Mouse (Mus musculus) heart, embryonic 12.5 days (tissue): ENCODE measurements around the gene Krtap5-3. TPM values are rescaled to one million over a fixed set of nuclear protein-coding genes. Genes with fewer than 3 reads are reported as not detected.
"Not testable (repeated sequence)": the region's sequence is repeated elsewhere in the genome, so short reads cannot be mapped to it uniquely, and the experiment has no call there.

Experiments used
- ATAC-seq: fragments of 200-750 bp; cut with Nextera tagmentation; 2 replicates; pipeline ENCODE4 v1.8.0; 2017; ENCODE audit warnings: moderate TSS enrichment, moderate library complexity; ENCODE audit not compliant: insufficient number of reproducible peaks, low FRiP score
- H3K27ac ChIP-seq: fragments of 300-500 bp; sonication (generic); 2 replicates; pipeline ENCODE4 v1.5.1; 2016; ENCODE audit warnings: mild to moderate bottlenecking, moderate library complexity; ENCODE audit not compliant: poor library complexity, severe bottlenecking
- H3K27me3 ChIP-seq: fragments of 300-500 bp; sonication (generic); replicated peaks from 2 replicates; pipeline ENCODE4 v1.6.1; 2016; ENCODE audit warnings: mild to moderate bottlenecking, moderate library complexity
- H3K36me3 ChIP-seq: fragments of 300-500 bp; sonication (generic); 2 replicates; pipeline ENCODE4 v1.6.1; 2016; ENCODE audit warnings: mild to moderate bottlenecking, moderate library complexity
- H3K4me1 ChIP-seq: fragments of 300-500 bp; sonication (generic); replicated peaks from 2 replicates; pipeline ENCODE4 v1.6.1; 2016; ENCODE audit warnings: mild to moderate bottlenecking
- H3K4me2 ChIP-seq: fragments of 300-500 bp; sonication (generic); 2 replicates; pipeline ENCODE4 v1.6.1; 2016; ENCODE audit warnings: mild to moderate bottlenecking, moderate library complexity
- H3K4me3 ChIP-seq: fragments of 300-500 bp; sonication (generic); 2 replicates; pipeline ENCODE4 v1.5.1; 2016; ENCODE audit warnings: mild to moderate bottlenecking
- H3K9ac ChIP-seq: fragments of 300-500 bp; sonication (generic); 2 replicates; pipeline ENCODE4 v1.6.1; 2016; ENCODE audit warnings: mild to moderate bottlenecking, moderate library complexity
- H3K9me3 ChIP-seq: fragments of 300-500 bp; sonication (generic); replicated peaks from 2 replicates; pipeline ENCODE4 v1.6.1; 2016; ENCODE audit warnings: mild to moderate bottlenecking, moderate library complexity
- WGBS: fragments of 180-500 bp; shearing (Covaris S2); methylation state at CpG from one replicate; pipeline ENCODE4 v1.1.7; 2016; 5-methylcytosine and 5-hydroxymethylcytosine counted together
- polyA plus RNA-seq: library from polyadenylated mRNA; unstranded; fragments of >200 nt; fragmentation: Nextera tagmentation; extraction: Ambion mirVana; gene quantifications from 2 replicates; pipeline ENCODE4 v1.2.1, GENCODE M21; 2016

Gene Krtap5-3
- not detected in 2 replicates for polyA plus RNA-seq

DNA sequence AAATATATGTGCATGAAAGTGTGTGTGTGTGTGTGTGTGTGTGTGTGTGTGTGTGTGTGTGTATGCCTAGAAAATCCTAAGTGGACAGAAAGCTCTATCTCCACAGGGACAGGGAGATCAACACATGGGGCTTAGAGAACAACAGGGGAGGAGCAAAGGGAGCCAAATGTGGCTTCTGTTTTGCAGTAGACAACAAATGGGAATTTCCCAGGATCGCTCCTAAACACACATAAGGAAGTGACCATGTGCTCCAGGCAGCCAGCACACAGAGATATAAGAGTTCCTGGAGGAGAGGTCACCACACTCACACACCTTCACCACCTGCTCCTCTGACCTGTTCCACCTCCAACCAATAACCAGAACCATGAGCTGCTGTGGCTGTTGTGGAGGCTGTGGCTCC is at the start of gene Krtap5-3:
Gene Krtap5-3, plus strand, starts transcription at position 301 of the 400 bp plus-strand sequence.
- Histone ChIP-seq H3K27ac (no peak within 1 kb of the TSS), H3K4me1 (no peaks in the 10 kb centered on the region), H3K4me2 (no peak within 1 kb of the TSS), H3K4me3 (no peak within 1 kb of the TSS), H3K9ac (no peak within 1 kb of the TSS), H3K36me3 (no peaks in the 10 kb centered on the region), H3K27me3 (0 out of 2 replicates have a peak, but pooled peaks cover 4% of the 10 kb centered on the region), H3K9me3 (no peaks in the 10 kb centered on the region)
- ATAC-seq, result no peak
- WGBS, result 48% methylated on average over 1 of the region's 1 CpGs

GRCm38 (mm10) chr7:142152191-142152590 is 49.0 kb upstream of the Krtap5-3 start:
- H3K4me3 ChIP-seq, result no peak overlapping the region
- ATAC-seq, result no peak
- no peak overlapping the region for H3K9ac ChIP-seq
- no peak overlapping the region for H3K4me2 ChIP-seq
- H3K9me3 ChIP-seq, result no peaks in the 10 kb centered on the region
- no peaks in the 10 kb centered on the region for H3K4me1 ChIP-seq
- H3K27ac ChIP-seq, result no peak overlapping the region
- H3K36me3 ChIP-seq, result no peaks in the 10 kb centered on the region
- WGBS, result 76% methylated on average over 4 of the region's 4 CpGs
- no peaks in the 10 kb centered on the region for H3K27me3 ChIP-seq

DNA sequence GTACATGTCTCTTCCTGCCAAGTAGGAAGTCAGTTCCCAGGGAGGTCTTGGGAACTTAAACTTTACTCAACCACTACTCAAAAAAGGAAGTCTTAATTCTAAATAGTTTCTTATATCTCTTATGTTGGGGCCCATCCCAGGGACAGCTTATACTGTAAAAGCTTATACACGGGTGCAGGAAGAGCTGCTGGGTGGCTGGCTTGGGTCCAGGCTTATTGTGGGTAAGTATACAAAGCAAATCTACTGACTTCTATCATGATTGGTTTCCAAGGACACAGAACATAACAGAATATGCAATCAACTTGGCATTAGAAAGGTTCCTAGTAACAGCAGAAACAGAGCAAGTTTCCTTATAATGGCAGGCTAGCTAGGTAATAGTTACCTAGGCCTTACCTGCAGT is 45.9 kb upstream of the Krtap5-3 start:
- H3K36me3 ChIP-seq, result no peaks in the 10 kb centered on the region
- H3K4me2 ChIP-seq, result no peak overlapping the region
- no peak for ATAC-seq
- H3K9ac ChIP-seq, result no peak overlapping the region
- no peaks in the 10 kb centered on the region for H3K4me1 ChIP-seq
- H3K27me3 ChIP-seq, result no peaks in the 10 kb centered on the region; the same call in 1 of the 2 replicates
- no peaks in the 10 kb centered on the region for H3K9me3 ChIP-seq
- WGBS, result 69% methylated on average over 1 of the region's 1 CpGs
- H3K4me3 ChIP-seq, result no peak overlapping the region
- no peak overlapping the region for H3K27ac ChIP-seq

DNA sequence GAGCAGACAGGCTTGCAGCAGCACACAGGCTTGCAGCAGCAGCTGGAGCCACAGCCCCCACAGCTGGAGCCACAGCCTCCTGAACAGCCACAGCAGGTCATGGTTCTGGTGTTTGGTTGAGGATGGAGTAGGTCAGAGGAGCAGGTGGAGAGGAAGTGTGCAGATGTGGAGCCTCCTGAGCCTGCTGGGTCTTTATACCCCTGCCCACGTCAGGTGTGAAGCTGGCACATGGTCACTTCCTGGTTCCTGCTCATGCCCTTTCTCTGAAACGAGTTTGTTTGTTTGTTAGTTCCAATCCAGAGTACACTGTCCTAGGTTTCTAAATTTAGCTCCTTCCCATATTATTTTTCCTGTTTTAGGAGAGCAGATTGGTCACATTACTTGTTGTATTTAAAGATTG is 44.2 kb upstream of the Krtap5-3 start, which contains the start of gene Gm29735:
Gene Gm29735, minus strand, starts transcription at position 101 of the 400 bp plus-strand sequence.
- 47% methylated on average over 2 of the region's 2 CpGs for WGBS
- H3K27me3 ChIP-seq, ATAC-seq, H3K4me3 ChIP-seq, H3K36me3 ChIP-seq, H3K9ac ChIP-seq, H3K4me1 ChIP-seq, H3K4me2 ChIP-seq, H3K9me3 ChIP-seq, H3K27ac ChIP-seq: not testable (repeated sequence)

- 84% methylated on average over 3 of the region's 3 CpGs for WGBS
- H3K9ac ChIP-seq, result no peak overlapping the region
- no peaks in the 10 kb centered on the region for H3K36me3 ChIP-seq
- no peaks in the 10 kb centered on the region; the same call in 1 of the 2 replicates for H3K27me3 ChIP-seq
- no peaks in the 10 kb centered on the region for H3K4me1 ChIP-seq
- no peak overlapping the region for H3K4me3 ChIP-seq
- no peak overlapping the region for H3K27ac ChIP-seq
- no peak for ATAC-seq
- H3K9me3 ChIP-seq, result no peaks in the 10 kb centered on the region
- H3K4me2 ChIP-seq, result no peak overlapping the region
Observed at GRCm38 (mm10) chr7:142159366-142159765, 41.8 kb upstream of the Krtap5-3 start.

DNA sequence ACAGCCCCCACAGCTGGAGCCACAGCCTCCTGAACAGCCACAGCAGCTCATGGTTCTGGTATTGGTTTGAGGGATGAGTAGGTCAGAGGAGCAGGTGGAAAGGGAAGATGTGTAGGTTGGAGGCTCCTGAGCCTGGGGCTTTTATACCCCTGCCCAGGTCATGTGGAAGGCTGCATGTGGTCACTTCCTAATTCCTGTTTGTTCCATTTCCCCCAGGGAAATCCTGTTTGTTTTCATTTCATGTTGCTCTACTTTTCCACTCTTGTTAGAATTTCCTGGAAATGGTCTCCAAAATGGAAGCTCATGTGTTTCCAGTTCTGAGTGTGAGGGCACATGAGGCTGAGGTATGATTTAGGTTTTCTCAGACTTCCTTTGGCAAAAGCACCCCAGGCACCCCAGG is 35.5 kb upstream of the Krtap5-3 start, which contains the start of gene Gm4553:
Gene Gm4553, minus strand, starts transcription at position 101 of the 400 bp plus-strand sequence.
- not testable (repeated sequence) for H3K4me3 ChIP-seq, H3K9ac ChIP-seq, H3K27ac ChIP-seq, H3K9me3 ChIP-seq, H3K36me3 ChIP-seq, H3K4me1 ChIP-seq, H3K27me3 ChIP-seq, ATAC-seq, H3K4me2 ChIP-seq

DNA sequence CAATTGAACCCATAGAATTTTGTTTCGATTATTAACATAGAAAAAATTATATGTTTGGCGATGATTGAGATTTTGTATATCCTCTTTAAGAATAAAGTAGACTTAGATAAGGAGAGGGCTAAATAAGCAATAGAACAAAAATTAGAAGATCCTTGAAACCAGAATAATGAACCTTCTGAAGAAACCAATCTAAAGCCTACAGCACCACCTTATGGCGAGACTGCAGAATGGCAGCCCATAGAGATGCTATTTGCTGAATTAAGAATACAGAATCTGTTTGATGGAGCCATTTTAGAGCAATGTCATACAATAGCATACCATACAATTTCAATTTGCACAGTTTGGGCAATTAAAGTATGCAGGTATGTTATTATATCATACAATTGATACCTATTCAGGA is 31.3 kb upstream of the Krtap5-3 start:
- Histone ChIP-seq H3K9ac (no peak overlapping the region), H3K9me3 (no peaks in the 10 kb centered on the region), H3K4me1 (no peaks in the 10 kb centered on the region), H3K36me3 (no peaks in the 10 kb centered on the region), H3K4me2 (no peak overlapping the region), H3K27me3 (peaks cover 6% of the 10 kb centered on the region; the same call in 1 of the 2 replicates), H3K4me3 (no peak overlapping the region), H3K27ac (no peak overlapping the region)
- 47% methylated on average over 3 of the region's 3 CpGs for WGBS
- no peak for ATAC-seq

GRCm38 (mm10) chr7:142175905-142176304 is 25.3 kb upstream of the Krtap5-3 start, which contains the start of gene Krtap5-2:
Gene Krtap5-2 (minus strand): TSS chr7:142176005.
- not testable (repeated sequence) for H3K9ac ChIP-seq, H3K27ac ChIP-seq, H3K9me3 ChIP-seq, H3K36me3 ChIP-seq, ATAC-seq, H3K27me3 ChIP-seq, H3K4me3 ChIP-seq, H3K4me2 ChIP-seq, H3K4me1 ChIP-seq

DNA sequence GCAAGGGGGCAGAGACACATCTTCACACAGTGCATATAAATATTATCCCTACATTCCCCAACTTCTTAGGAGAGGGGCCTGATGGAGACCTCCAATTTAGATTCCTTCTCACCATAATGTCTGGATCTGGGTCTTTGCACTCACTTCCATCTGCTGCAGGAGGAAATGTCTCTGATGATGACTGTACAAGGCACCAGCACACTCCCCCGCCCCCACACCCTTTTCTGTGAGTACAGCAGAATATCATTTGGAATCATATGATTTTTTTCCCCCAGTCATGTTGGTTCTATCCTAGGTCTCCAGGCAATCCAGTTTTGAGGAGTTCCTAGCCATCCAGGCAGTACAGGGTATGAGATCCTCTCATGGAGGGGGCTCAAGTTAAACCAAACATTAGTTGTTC is 22.5 kb upstream of the Krtap5-3 start:
- H3K4me1 ChIP-seq, result no peaks in the 10 kb centered on the region
- H3K9ac ChIP-seq, result no peak overlapping the region
- no peak overlapping the region for H3K4me3 ChIP-seq
- ATAC-seq, result no peak
- H3K27ac ChIP-seq, result no peak overlapping the region
- no peaks in the 10 kb centered on the region for H3K36me3 ChIP-seq
- H3K4me2 ChIP-seq, result no peak overlapping the region
- WGBS, result 63% methylated on average over 1 of the region's 1 CpGs
- no peaks in the 10 kb centered on the region; the same call in 1 of the 2 replicates for H3K9me3 ChIP-seq
- H3K27me3 ChIP-seq, result no peaks in the 10 kb centered on the region

DNA sequence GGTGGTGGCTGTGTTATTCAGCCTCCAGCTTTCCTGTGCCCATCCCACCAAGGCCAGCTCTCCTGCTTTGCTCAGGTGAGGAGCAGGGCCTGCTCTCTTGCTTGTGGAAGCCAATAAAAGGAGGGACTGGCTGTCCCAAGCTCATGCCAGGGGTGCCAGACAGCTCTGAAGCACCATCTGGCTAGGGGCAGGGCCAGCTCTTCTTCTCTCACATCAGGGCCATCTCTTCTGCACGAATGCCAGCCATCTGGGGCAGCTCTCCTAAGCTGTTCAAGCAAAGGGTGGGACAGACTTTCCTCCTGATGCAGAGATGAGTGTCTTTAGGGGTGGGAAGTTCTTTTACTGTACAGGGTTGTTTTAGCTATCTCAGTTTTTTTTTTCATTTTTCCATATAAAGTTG is 20.1 kb upstream of the Krtap5-3 start:
- Histone ChIP-seq H3K27ac (no peak overlapping the region), H3K36me3 (no peaks in the 10 kb centered on the region)
- 39% methylated on average over 1 of the region's 1 CpGs for WGBS

GRCm38 (mm10) chr7:142188156-142188555 is 13.0 kb upstream of the Krtap5-3 start:
- Histone ChIP-seq H3K27me3 (peaks cover 3% of the 10 kb centered on the region; the same call in 1 of the 2 replicates), H3K4me3 (no peak overlapping the region), H3K27ac (no peak overlapping the region), H3K4me2 (no peak overlapping the region), H3K9ac (no peak overlapping the region), H3K9me3 (no peaks in the 10 kb centered on the region), H3K4me1 (no peaks in the 10 kb centered on the region), H3K36me3 (no peaks in the 10 kb centered on the region)
- WGBS, result 67% methylated on average over 2 of the region's 2 CpGs
- ATAC-seq, result no peak

More for the DNA sequence above, 20.1 kb upstream of the Krtap5-3 start:
- Histone ChIP-seq H3K27me3 (no peaks in the 10 kb centered on the region), H3K4me3 (no peak overlapping the region), H3K4me1 (no peaks in the 10 kb centered on the region), H3K4me2 (no peak overlapping the region), H3K9ac (no peak overlapping the region), H3K9me3 (no peaks in the 10 kb centered on the region; the same call in 1 of the 2 replicates)
- no peak for ATAC-seq

DNA sequence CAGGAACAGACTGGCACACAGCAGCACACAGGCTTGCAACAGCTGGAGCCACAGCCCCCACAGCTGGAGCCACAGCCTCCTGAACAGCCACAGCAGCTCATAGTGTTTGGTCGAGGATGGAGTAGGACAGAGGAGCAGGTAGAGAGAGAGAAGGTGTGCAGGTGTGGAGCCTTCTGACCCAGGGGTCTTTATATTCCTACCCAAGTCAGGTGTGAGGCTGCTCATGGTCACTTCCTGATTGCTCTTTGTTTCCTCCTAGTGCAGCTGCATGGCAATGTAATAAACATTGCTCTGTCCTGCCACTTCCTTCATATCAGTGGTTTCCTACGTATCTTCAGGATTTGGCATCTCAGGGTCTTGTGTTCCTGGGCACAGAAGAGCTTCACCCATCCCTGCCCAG is 10.9 kb upstream of the Krtap5-3 start, which contains the start of gene Gm10153:
Gene Gm10153, minus strand, starts transcription at position 101 of the 400 bp plus-strand sequence.
- H3K36me3 ChIP-seq, result no peaks in the 10 kb centered on the region
- 35% methylated on average over 2 of the region's 2 CpGs for WGBS
- H3K4me3 ChIP-seq, result no peak within 1 kb of the TSS
- no peak for ATAC-seq
- H3K4me2 ChIP-seq, result no peak within 1 kb of the TSS
- peaks cover 3% of the 10 kb centered on the region; the same call in 1 of the 2 replicates for H3K27me3 ChIP-seq
- no peak within 1 kb of the TSS for H3K9ac ChIP-seq
- H3K27ac ChIP-seq, result no peak within 1 kb of the TSS
- H3K9me3 ChIP-seq, result 0 out of 2 replicates have a peak, but pooled peaks cover 7% of the 10 kb centered on the region
- H3K4me1 ChIP-seq, result no peaks in the 10 kb centered on the region
